Mouse (Mus musculus) skeletal muscle tissue, adult 2 months (tissue): ENCODE data around the gene Krtap15.

Source experiments
- DNase-seq: peaks from one replicate; pipeline ENCODE4 v3.0.0-alpha.2; 2012; ENCODE audit warnings: low read depth, low spot score

Gene Krtap15

DNA sequence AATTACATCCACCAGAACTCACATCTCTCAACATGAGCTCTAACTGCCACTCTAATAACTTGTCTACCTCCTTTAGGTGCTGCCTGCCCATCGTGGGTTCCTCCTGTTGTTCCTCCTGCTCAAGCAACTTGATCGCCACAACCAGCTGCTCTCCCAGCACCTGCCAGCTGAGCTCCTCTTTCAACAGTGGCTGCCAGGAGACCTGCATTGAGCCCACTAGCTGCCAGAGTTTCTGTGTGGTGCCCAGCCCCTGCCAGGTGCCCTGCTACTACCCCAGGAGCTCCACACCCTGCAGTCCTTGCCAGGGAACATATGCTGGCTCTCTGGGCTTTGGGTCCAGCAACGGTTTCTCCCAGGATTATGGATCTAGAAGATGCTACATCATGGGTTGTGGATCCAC, at the start of gene Krtap15:
TSS of gene Krtap15 (plus strand) at position 150 of the 400 bp plus-strand sequence.
- DNase-seq, result peak; percentile 74

DNA sequence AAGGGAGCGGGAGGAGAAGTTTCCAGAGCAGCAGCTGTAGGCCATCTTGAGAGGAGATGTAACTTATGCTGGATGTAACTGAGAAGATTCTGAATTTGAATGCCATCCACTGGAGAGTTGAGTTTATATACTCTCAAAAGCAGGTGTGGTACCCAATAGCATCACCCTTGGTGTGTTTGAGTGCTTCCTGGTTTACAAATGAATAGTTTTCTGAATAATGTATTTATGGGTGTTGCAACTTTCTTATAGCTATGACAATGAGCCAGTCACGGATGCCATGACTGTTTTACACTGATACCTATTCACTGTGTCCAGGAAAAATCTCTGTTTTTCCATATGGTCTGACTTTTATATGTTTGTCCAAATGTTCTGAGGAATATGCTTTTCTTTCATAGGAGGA, 45.9 kb upstream of the Krtap15 start, which contains the start of gene 2310057N15Rik:
TSS of gene 2310057N15Rik (minus strand) at position 101 of the 400 bp plus-strand sequence.
- no peak for DNase-seq

DNA sequence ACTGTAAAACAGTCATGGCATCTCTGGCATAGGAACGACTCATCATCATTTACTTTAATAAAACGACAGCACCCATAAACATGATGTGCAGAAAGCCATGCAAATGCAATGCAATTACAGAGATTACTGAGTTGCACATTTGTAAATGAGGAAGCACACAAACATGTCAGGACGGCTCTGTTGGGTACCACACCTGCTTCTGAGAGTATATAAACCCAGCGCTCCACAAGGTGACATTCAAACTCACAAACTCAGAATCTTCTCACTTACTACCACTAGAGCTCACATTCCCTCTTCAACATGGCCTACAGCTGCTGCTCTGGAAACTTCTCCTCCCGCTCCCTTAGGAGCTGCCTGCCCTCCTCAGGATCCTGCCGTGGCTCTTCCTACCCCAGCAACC, 42.4 kb upstream of the Krtap15 start, which contains the start of gene Gm5965:
TSS of gene Gm5965 (plus strand) at position 301 of the 400 bp plus-strand sequence.
- no peak for DNase-seq

DNA sequence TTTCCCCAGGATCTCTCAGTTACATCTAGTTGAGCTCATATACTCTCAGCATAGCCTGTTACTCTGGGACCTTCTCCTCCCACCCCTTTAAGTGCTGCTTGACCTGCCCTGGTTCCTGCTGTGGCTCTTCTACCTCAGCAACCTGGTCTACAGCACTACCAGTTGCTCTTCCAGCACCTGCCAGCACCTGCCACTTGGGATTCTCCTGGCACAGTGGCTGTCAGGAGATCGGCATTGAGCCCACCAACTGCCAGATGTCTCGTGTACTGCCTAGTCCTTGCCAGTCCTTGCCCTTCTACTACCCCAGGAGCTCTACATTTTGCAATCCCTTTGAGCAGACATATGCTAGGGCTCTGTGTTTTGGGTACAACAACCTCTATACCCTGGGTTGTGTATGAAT, 33.2 kb upstream of the Krtap15 start:
- DNase-seq, result no peak

DNA sequence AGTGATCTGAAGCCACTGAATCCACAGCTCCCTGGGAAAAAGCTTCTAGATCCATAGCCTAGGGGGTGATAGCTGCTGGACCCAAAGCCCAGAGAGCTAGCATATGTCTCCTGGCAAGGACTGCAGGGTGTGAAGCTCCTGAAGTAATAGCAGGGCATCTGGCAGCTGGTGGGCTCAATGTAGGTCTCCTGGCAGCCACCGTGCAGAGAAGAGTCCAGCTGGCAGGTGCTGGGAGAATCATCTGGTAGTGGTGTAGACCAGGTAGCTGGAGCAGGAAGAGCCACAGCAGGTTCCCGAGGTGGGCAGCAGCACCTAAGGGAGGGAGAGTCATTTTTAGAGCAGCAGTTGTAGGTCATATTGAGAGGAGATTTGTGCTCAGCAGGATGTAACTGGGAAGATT, 8.2 kb upstream of the Krtap15 start, which contains the start of gene Gm20741:
TSS of gene Gm20741 (minus strand) at position 394 of the 400 bp plus-strand sequence.
- DNase-seq, result no peak

DNA sequence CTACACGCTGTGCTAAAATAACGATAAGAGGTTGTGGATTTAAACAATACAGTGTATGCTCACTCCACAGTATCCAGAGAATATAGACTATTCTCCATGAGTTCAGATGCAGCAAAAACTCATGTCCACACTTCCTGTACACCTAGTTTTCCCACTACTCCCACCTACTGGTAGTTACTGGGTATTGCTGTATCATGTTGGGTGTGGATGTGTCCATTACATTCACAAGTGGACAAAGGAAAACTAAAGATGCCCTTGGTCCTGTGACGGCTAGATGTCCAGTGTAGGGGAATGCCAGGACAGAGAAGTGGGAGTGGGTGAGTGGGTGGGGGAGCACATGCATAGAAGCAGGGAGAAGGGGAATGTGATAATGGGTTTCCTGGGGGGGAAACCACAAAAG, 3.7 kb downstream of the Krtap15 start:
- DNase-seq, result no peak

DNA sequence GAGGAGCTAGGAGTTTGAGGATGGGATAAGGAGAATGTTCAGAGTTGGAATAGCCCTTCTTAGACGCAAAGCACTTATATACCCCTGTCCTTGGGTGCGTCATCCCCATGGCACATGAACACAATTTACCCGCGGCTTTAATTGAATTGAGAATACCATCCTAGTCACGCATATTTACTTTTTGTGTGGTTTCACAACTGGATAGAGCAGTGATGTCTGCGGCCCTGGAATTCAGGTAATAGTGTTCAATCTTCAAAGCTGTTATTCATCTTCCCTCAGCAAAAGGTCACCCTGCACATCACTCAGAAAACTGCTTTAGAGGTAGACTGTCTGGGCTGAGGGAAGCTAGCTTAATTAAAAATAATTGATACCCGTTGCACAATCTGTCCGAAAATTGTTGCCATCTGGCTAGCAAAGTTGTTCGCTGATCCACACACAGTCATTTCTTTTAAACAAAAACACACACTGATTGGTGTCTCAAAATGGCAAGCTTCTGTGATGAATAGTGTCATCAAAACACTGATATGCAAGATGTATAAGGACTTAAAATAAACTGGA, 6.2 kb downstream of the Krtap15 start, which contains the start of gene Krtap14:
TSS of gene Krtap14 (minus strand) at position 51 of the 558 bp plus-strand sequence.
- no peak for DNase-seq

DNA sequence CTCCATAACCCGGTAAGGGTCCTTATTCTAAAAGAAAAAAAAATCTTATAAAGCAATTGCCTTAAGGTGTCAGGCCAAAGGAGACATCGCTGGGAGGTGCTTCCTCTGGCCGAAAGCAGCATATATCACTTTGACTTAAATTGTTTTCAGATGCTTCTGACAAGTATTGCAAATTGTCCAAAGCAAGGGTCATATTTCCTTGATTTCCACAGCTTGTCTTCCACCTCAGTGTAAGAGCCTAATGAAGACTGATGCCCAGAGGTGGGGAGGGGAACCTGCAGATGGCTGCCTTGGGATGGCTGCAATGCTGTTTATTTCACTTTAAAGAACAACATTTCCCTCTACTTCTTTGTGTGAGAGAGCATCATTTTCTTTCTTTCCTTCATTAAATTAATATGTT, 7.0 kb downstream of the Krtap15 start:
- DNase-seq, result no peak

DNA sequence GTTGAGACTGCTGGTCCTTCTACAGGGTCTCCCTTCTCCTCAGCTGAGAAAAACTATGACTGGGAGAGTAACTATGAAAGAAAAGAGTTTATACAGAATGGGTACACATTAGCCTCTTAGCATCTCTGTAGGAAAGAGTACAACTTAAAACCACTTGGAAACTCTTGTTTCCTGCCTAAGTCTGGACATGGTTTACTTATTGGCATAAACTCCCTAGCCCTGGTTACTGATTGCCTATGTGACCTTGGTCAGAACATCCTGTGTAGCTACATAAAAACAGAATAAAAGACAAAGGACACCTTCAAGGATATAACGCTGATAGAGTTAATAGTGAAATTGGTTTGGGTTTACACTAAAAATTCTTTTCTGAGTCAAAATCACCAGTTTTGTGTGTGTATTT, 27.3 kb downstream of the Krtap15 start:
- no peak for DNase-seq

DNA sequence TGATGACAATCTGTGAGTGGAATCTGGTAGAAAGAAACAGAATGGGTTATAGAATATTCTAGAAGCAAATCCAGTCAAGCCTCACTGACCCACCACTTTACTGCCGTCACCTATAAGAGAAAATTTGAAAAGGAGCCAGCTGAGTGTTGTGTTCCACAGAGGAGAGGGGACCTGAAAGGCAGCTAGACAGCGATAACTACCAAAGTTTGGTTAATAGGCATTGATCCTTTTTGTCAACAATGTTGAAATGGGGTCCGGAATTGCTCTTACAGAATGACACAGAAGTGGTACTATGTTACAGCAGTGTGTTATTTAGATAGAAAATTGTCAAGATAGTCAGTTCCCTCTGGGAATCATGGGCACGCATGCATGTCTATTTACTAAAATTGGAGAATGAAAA, 28.5 kb downstream of the Krtap15 start:
- no peak for DNase-seq

DNA sequence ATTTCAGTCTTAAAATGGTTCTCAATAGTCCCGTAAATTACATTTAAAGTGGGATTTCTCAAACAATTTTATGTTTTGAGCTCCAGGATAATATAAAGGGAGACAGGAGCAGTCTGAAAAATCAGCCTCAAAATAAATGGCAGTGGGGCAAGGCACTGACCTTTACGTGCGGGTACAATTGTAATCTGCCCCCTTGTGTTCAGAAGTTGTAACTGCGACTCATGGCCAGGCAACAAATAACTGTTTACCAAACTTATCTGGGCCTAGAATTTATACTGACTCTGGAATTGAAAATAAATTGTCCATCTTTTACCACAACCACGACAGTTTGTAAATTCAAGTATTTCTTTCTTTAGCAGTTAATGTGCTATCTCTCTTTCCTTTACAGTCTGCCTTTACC, 31.4 kb downstream of the Krtap15 start:
- DNase-seq, result no peak

DNA sequence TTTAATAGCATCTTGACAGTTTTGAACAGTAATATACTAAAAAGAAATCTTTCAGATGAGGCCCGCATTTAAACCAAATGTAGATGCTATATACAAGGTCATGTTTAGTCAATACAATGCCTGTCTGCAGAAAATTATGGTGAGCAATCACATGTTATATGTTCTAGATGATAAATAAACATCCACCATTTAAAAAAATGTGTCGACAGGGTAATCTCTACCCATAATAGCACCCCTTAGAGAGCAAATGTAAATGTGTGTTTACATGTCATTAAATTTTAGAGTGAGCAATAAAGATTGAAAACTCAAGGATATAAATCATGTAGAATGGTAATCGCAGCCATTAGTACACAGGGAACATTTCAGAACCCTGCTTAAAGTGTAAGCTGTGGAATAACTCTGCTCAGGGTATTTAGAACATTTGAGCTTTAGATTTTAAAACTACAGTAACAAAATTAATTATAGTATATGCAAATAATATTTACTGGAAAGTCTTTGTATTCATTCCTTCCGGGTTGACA, 44.9 kb downstream of the Krtap15 start:
- no peak for DNase-seq

DNA sequence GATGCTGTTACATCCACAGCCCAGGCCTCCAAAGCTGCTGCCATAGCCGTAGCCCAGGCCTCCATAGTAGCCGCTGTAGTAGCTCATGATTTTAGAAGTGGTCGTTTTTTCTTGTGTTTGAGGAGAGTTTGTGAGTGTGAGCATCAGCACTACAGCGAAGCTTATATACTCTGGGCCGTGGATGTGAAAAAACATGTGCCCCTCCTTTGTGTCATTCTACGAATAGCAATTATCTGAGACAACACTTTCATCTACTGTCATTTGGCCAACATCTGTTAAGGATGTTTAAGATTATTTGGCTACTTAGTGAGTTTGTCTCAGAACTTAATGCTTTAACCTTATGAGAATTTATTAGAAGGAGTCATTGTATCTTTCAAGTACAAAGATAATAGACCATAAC, 49.3 kb downstream of the Krtap15 start, which contains the start of gene Krtap19-1:
TSS of gene Krtap19-1 (minus strand) at position 101 of the 400 bp plus-strand sequence.
- no peak for DNase-seq

DNA sequence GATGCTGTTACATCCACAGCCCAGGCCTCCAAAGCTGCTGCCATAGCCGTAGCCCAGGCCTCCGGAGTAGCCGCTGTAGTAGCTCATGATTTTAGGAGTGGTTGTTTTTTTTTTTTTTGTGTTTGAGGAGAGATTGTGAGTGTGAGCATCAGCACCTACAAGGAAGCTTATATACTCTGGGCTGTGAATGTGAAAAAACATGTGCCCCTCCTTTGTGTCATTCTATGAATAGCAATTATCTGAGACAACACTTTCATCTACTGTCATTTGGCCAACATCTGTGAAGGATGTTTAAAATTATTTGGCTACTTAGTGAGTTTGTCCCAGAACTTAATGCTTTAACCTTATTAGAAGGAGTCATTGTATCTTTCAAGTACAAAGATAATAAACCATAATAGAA, 54.2 kb downstream of the Krtap15 start, which contains the start of gene Krtap19-2:
TSS of gene Krtap19-2 (minus strand) at position 101 of the 400 bp plus-strand sequence.
- DNase-seq, result no peak

DNA sequence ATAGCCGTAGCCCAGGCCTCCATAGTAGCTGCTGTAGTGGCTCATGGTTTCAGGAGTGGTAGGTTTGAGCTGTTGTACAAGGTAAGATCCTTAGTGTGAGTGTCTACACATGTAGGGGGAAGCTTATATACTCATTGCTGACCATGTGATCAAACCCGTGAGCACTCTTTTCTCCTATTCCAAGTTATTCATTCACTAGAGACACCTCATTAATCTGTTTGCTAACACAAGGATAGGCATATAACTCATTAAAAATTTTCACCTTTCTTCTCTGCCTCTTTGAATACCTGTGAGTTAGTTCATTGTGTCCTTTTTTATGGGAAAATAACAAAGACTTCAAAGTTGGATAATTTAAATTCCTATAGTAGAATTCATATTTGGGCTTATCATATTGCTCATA, 57.9 kb downstream of the Krtap15 start, which contains the start of gene Krtap19-3:
TSS of gene Krtap19-3 (minus strand) at position 101 of the 400 bp plus-strand sequence.
- DNase-seq, result no peak
